Mouse (Mus musculus): ENCODE data around the gene Gng8. TPM values are rescaled to one million over a fixed set of nuclear protein-coding genes. Genes with fewer than 3 reads are reported as not detected.

Gene Gng8
- total and polyA plus RNA-seq, 3 experiments, result not detected

DNA sequence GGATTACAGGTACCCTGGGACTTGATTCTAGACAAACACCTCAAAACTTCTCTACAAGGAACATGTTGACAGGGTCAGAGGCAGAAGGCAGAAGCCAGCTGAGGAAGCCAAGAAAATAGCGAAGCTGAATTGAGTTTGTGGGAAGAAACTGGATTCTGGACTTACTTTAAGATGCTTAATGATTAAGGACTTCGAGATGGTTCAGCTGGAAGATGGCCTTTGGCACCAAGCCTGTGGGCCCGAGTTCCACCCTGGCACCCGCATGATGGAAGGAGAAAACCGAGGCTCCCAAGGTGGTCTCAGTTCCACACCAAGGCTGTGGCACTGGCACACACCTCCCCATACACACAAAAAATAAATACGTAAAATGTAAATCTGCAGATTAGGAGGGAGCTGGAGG lies 1.1 kb upstream of the Gng8 start:
- Histone ChIP-seq H3K27me3 (ENCODE audit: insufficient read depth, low read length) (peaks cover 44% of the 10 kb centered on the region), H3K36me3 (replicated peaks) (no peaks in the 10 kb centered on the region), H3K9me3 (replicated peaks) (peaks cover 13% of the 10 kb centered on the region), H3K4me1 (ENCODE audit: insufficient read depth, low read depth, low read length) (peaks cover 26% of the 10 kb centered on the region), H3K4me3 (ENCODE audit: low read depth, low read length) (no peak overlapping the region)
- ATAC-seq (ENCODE audit: extremely low read depth, insufficient number of reproducible peaks, low FRiP score, poor library complexity, severe bottlenecking) (no peak), DNase-seq (ENCODE audit: low spot score) (no peak)
- TF ChIP-seq GATA1 (IDR thresholded peaks at IDR 0.05; ENCODE audit: borderline replicate concordance, low read length), result no peak
- no peak for TF ChIP-seq POLR2AphosphoS5 (IDR thresholded peaks at IDR 0.05; ENCODE audit: insufficient replicate concordance, low read depth, low read length)
- TF ChIP-seq GATA2 (IDR thresholded peaks at IDR 0.05; ENCODE audit: borderline replicate concordance, low read depth, low read length), result no peak
- no peak for TF ChIP-seq TAL1 (conservative IDR thresholded peaks at IDR 0.05; ENCODE audit: low read depth, low read length)
- TF ChIP-seq CTCF (IDR thresholded peaks at IDR 0.05; ENCODE audit: low read depth, low read length), result no peak

DNA sequence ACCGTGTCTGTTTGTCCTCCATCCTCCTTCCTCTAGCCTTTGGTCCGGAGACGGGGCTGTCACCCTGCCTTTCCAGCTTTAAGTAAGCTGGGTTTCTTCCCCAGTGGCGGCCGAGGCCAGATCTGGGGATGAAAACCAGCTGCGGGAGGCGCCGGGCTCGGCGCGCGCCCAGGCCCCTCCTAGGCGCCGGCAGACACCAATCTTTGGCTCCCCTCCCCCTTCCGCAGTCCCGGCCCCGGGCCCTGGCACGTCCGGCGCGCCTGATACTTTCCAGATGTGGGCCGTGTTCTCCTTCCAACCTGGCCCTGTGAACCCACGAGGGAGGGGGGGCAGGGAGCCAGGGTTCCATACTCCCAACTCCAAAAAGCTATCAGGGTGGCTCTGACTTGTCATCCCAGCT lies 642 bp upstream of the Gng8 start:
- TF ChIP-seq GATA1 (IDR thresholded peaks at IDR 0.05; ENCODE audit: borderline replicate concordance, low read length), result no peak
- no peak for TF ChIP-seq CTCF (IDR thresholded peaks at IDR 0.05; ENCODE audit: low read depth, low read length)
- TF ChIP-seq TAL1 (conservative IDR thresholded peaks at IDR 0.05; ENCODE audit: low read depth, low read length), result no peak
- TF ChIP-seq GATA2 (IDR thresholded peaks at IDR 0.05; ENCODE audit: borderline replicate concordance, low read depth, low read length), result no peak
- no peak for TF ChIP-seq POLR2AphosphoS5 (IDR thresholded peaks at IDR 0.05; ENCODE audit: insufficient replicate concordance, low read depth, low read length)
- H3K36me3 ChIP-seq (replicated peaks), result no peaks in the 10 kb centered on the region
- peaks cover 9% of the 10 kb centered on the region for H3K9me3 ChIP-seq (replicated peaks)
- peaks cover 26% of the 10 kb centered on the region for H3K4me1 ChIP-seq (ENCODE audit: insufficient read depth, low read depth, low read length)
- DNase-seq (ENCODE audit: low spot score) (no peak), ATAC-seq (ENCODE audit: extremely low read depth, insufficient number of reproducible peaks, low FRiP score, poor library complexity, severe bottlenecking) (no peak)
- no peak overlapping the region for H3K4me3 ChIP-seq (ENCODE audit: low read depth, low read length)
- H3K27me3 ChIP-seq (ENCODE audit: insufficient read depth, low read length), result peaks cover 45% of the 10 kb centered on the region

DNA sequence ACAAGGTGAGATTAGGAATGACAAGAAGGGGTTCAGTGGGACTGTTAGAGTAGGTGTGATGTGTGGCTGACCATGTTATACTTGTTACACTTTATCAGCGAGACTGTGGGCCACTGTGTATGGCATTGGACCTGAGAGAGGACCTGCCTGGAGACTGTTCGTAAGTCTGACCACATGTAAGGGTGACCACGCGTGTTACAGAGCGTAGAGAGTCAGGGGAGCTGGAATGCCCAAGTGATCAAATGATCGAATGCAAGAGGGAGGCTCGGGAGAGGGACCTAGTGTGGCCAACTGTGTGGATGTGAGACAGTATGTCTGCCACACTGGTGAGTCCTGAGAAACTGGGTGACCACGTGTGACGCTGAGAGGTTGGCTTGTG lies 755 bp downstream of the Gng8 start:
- no peak for DNase-seq (ENCODE audit: low spot score)
- no peaks in the 10 kb centered on the region for H3K36me3 ChIP-seq (replicated peaks)
- ATAC-seq (ENCODE audit: extremely low read depth, insufficient number of reproducible peaks, low FRiP score, poor library complexity, severe bottlenecking), result no peak
- H3K27me3 ChIP-seq (ENCODE audit: insufficient read depth, low read length), result peaks cover 48% of the 10 kb centered on the region
- peaks cover 26% of the 10 kb centered on the region for H3K4me1 ChIP-seq (ENCODE audit: insufficient read depth, low read depth, low read length)
- no peak for TF ChIP-seq GATA1 (IDR thresholded peaks at IDR 0.05; ENCODE audit: borderline replicate concordance, low read length)
- no peak for TF ChIP-seq GATA2 (IDR thresholded peaks at IDR 0.05; ENCODE audit: borderline replicate concordance, low read depth, low read length)
- TF ChIP-seq CTCF (IDR thresholded peaks at IDR 0.05; ENCODE audit: low read depth, low read length), result no peak
- TF ChIP-seq TAL1 (conservative IDR thresholded peaks at IDR 0.05; ENCODE audit: low read depth, low read length), result no peak
- no peak for TF ChIP-seq POLR2AphosphoS5 (IDR thresholded peaks at IDR 0.05; ENCODE audit: insufficient replicate concordance, low read depth, low read length)
- H3K9me3 ChIP-seq (replicated peaks), result no peaks in the 10 kb centered on the region
- H3K4me3 ChIP-seq (ENCODE audit: low read depth, low read length), result peak overlapping the region; percentile 66; the same call in 1 of the 2 replicates

DNA sequence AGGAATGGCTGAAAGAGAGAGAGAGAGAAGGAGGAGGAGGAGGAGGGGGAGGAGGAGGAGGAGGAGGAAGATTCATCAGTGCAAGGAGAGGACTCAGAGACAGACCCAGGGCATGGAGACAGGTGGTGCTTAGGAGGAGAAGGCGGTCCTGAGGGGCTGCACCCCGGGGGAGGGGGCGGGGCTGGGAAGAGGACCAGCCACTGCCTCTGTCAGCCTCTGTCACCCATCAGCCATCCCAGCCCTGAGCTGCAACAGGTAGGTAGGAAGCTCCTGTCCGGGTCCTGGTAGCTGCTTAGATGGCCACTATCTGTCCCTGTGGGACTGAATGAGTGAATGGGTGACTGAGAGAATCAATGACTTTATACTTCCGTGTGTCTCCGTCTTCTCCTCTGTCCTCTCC lies 2.0 kb downstream of the Gng8 start:
- no peaks in the 10 kb centered on the region for H3K9me3 ChIP-seq (replicated peaks)
- TF ChIP-seq CTCF (IDR thresholded peaks at IDR 0.05; ENCODE audit: low read depth, low read length) (no peak), GATA1 (IDR thresholded peaks at IDR 0.05; ENCODE audit: borderline replicate concordance, low read length) (no peak), TAL1 (conservative IDR thresholded peaks at IDR 0.05; ENCODE audit: low read depth, low read length) (no peak), POLR2AphosphoS5 (IDR thresholded peaks at IDR 0.05; ENCODE audit: insufficient replicate concordance, low read depth, low read length) (no peak)
- H3K4me1 ChIP-seq (ENCODE audit: insufficient read depth, low read depth, low read length), result peaks cover 26% of the 10 kb centered on the region
- H3K4me3 ChIP-seq (ENCODE audit: low read depth, low read length), result no peak overlapping the region
- ATAC-seq (ENCODE audit: extremely low read depth, insufficient number of reproducible peaks, low FRiP score, poor library complexity, severe bottlenecking) (no peak), DNase-seq (ENCODE audit: low spot score) (no peak)
- peaks cover 46% of the 10 kb centered on the region for H3K27me3 ChIP-seq (ENCODE audit: insufficient read depth, low read length)
- no peaks in the 10 kb centered on the region for H3K36me3 ChIP-seq (replicated peaks)

DNA sequence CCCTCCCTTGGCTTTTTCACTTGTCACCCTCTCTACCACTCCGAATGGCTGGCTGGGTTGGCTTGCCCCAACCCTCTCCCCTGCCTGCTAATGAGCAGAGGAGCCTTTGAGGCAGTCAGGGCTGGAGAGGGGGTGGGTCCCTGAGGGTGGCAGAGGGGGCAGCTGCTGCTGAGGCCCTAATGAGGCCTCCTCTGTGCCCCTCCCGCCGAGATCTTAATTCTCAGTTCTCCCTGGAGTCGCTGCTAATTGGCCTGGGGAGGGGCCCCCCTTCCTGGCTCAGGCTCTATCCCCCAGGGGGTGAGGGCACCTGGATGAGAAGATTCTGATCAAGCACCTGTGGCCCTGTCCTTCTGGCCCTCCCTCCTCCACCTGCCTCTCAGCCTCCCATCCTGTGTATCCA lies 2.7 kb downstream of the Gng8 start:
- TF ChIP-seq CTCF (IDR thresholded peaks at IDR 0.05; ENCODE audit: low read depth, low read length) (no peak), TAL1 (conservative IDR thresholded peaks at IDR 0.05; ENCODE audit: low read depth, low read length) (no peak), GATA2 (IDR thresholded peaks at IDR 0.05; ENCODE audit: borderline replicate concordance, low read depth, low read length) (no peak)
- ATAC-seq (ENCODE audit: extremely low read depth, insufficient number of reproducible peaks, low FRiP score, poor library complexity, severe bottlenecking) (no peak), DNase-seq (ENCODE audit: low spot score) (no peak)
- H3K27me3 ChIP-seq (ENCODE audit: insufficient read depth, low read length), result peaks cover 46% of the 10 kb centered on the region
- H3K4me3 ChIP-seq (ENCODE audit: low read depth, low read length), result no peak overlapping the region
- H3K4me1 ChIP-seq (ENCODE audit: insufficient read depth, low read depth, low read length), result peaks cover 26% of the 10 kb centered on the region
- no peaks in the 10 kb centered on the region for H3K36me3 ChIP-seq (replicated peaks)
- no peaks in the 10 kb centered on the region for H3K9me3 ChIP-seq (replicated peaks)

DNA sequence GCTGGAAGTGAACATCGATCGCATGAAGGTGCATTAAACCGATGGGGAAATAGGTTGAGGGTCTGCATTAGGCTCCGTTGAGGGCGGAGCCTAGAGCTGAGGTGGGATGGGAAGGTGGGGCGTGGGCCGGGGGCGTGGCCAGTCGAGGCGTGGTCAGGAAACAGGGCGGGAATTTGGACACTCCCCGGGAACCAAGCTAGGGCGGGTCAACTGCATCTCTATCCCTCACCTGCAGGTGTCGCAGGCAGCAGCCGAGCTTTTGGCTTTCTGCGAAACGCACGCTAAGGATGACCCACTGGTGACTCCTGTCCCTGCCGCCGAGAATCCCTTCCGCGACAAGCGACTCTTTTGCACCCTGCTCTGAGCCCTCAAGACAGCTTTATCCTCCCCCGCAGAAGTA lies 3.4 kb downstream of the Gng8 start:
- Histone ChIP-seq H3K4me3 (ENCODE audit: low read depth, low read length) (peak overlapping the region; percentile 42; the same call in 1 of the 2 replicates), H3K9me3 (replicated peaks) (no peaks in the 10 kb centered on the region), H3K36me3 (replicated peaks) (no peaks in the 10 kb centered on the region), H3K27me3 (ENCODE audit: insufficient read depth, low read length) (peaks cover 52% of the 10 kb centered on the region), H3K4me1 (ENCODE audit: insufficient read depth, low read depth, low read length) (peaks cover 26% of the 10 kb centered on the region)
- DNase-seq (ENCODE audit: low spot score) (no peak), ATAC-seq (ENCODE audit: extremely low read depth, insufficient number of reproducible peaks, low FRiP score, poor library complexity, severe bottlenecking) (no peak; the same call in 1 of the 2 replicates)
- peak; percentile 70 for TF ChIP-seq CTCF (IDR thresholded peaks at IDR 0.05; ENCODE audit: low read depth, low read length)
- TF ChIP-seq GATA1 (IDR thresholded peaks at IDR 0.05; ENCODE audit: borderline replicate concordance, low read length), result no peak

DNA sequence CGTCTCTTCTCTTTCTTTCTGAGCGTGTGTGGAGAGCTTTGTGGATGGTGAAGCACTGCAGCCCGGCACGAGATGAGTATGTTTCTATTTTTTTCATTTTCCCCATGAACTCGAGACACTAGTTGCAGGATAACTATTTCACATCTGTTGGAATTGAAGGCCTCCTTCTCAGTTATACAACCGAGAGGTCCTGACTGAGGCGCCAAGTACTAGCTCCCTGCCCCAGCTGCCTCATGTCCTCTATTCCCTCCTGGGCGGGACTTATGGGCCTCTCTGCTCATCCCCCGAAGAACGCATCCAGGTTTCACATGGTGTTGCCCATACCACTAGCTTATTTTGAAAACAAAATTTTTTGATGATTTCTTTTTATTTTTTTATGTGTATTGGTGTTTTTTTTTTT lies 3.9 kb downstream of the Gng8 start:
- H3K27me3 ChIP-seq (ENCODE audit: insufficient read depth, low read length), result peaks cover 54% of the 10 kb centered on the region
- ATAC-seq (ENCODE audit: extremely low read depth, insufficient number of reproducible peaks, low FRiP score, poor library complexity, severe bottlenecking) (no peak), DNase-seq (ENCODE audit: low spot score) (no peak)
- H3K4me3 ChIP-seq (ENCODE audit: low read depth, low read length), result no peak overlapping the region
- H3K4me1 ChIP-seq (ENCODE audit: insufficient read depth, low read depth, low read length), result peaks cover 26% of the 10 kb centered on the region
- no peak for TF ChIP-seq TAL1 (conservative IDR thresholded peaks at IDR 0.05; ENCODE audit: low read depth, low read length)
- H3K36me3 ChIP-seq (replicated peaks), result no peaks in the 10 kb centered on the region
- no peaks in the 10 kb centered on the region for H3K9me3 ChIP-seq (replicated peaks)

Measured in G1E (cell line).